ENCODE assay signal across 8 mouse cellular contexts in genomic region chr4:156192421-156193199, GRCm38 (mm10). TPM values are rescaled to one million over a fixed set of nuclear protein-coding genes. Genes with fewer than 3 reads are reported as not detected.
DNase-seq lines count a peak whose midpoint lies in the region; ATAC-seq lines count a peak whose summit lies in the region.

No protein-coding gene starts in this region.

- H3K9me3 ChIP-seq in embryonic facial prominence, embryonic 13.5 days: no peaks in the 10 kb centered on the region
- H3K9me3 ChIP-seq in intestine, embryonic 15.5 days: no peaks in the 10 kb centered on the region

- H3K27ac ChIP-seq in embryonic facial prominence, embryonic 13.5 days: peak overlapping the region; percentile 75
- H3K27ac ChIP-seq in intestine, embryonic 15.5 days: peak overlapping the region; percentile 74

- no peaks in the 10 kb centered on the region for H3K27me3 ChIP-seq in embryonic facial prominence, embryonic 13.5 days
- H3K27me3 ChIP-seq in intestine, embryonic 15.5 days (replicated peaks): no peaks in the 10 kb centered on the region

- ATAC-seq in cerebellum, adult (ENCODE audit: insufficient number of reproducible peaks, low FRiP score, low TSS enrichment): no peak
- ATAC-seq in embryonic facial prominence, embryonic 13.5 days (ENCODE audit: insufficient number of reproducible peaks, insufficient read depth, low FRiP score, low TSS enrichment, low read depth): no peak
- ATAC-seq in intestine, embryonic 15.5 days: peak; percentile 65

- 42% methylated on average over 8 of the region's 8 CpGs for WGBS in embryonic facial prominence, embryonic 13.5 days
- 39% methylated on average over 8 of the region's 8 CpGs for WGBS in intestine, embryonic 15.5 days

- H3K36me3 ChIP-seq in embryonic facial prominence, embryonic 13.5 days: peaks cover 53% of the 10 kb centered on the region
- H3K36me3 ChIP-seq in intestine, embryonic 15.5 days: 0 out of 2 replicates have a peak, but pooled peaks cover 7% of the 10 kb centered on the region

- H3K9ac ChIP-seq in embryonic facial prominence, embryonic 13.5 days: 0 out of 2 replicates have a peak overlapping the region, but pooled peaks have one; percentile 36
- H3K9ac ChIP-seq in intestine, embryonic 15.5 days: no peak overlapping the region

- peak overlapping the region; percentile 96 for H3K4me2 ChIP-seq in embryonic facial prominence, embryonic 13.5 days
- peak overlapping the region; percentile 91 for H3K4me2 ChIP-seq in intestine, embryonic 15.5 days (replicated peaks)

- DNase-seq in cerebellum, postnatal 25 days: peak; percentile 27 to 50
- peak; percentile 88 to 92 for DNase-seq in lung, adult 18-20 months
- DNase-seq in urinary bladder, adult 2 months (ENCODE audit: low spot score): peak; percentile 45
- no peak for DNase-seq in cerebellum, adult 11 months
- no peak for DNase-seq in spleen, postnatal 36 days (ENCODE audit: low spot score in 2 of 2)

- H3K4me1 ChIP-seq in embryonic facial prominence, embryonic 13.5 days: peaks cover 86% of the 10 kb centered on the region
- H3K4me1 ChIP-seq in intestine, embryonic 15.5 days (replicated peaks): peaks cover 66% of the 10 kb centered on the region

- no peak overlapping the region for H3K4me3 ChIP-seq in embryonic facial prominence, embryonic 13.5 days
- H3K4me3 ChIP-seq in intestine, embryonic 15.5 days (replicated peaks): no peak overlapping the region

RNA-seq across cellular contexts. Expression of gene Agrn, which starts 4.7 kb away (rescaled TPM):
- 83.7 and 92.1 TPM in 2 replicates for polyA plus RNA-seq in embryonic facial prominence, embryonic 13.5 days (2015; fragmentation: Nextera tagmentation; extraction: Ambion mirVana)
- 52.1 and 56.5 TPM in 2 replicates for polyA plus RNA-seq in intestine, embryonic 15.5 days (2015; fragmentation: Nextera tagmentation; extraction: Ambion mirVana)
- polyA plus RNA-seq in urinary bladder, adult 2 months (2012; rRNA removed): 124 and 139 TPM in 2 replicates

RNA-seq across cellular contexts. Expression of gene Isg15, which starts 8.0 kb away (rescaled TPM):
- 1.6 and 2.1 TPM in 2 replicates for polyA plus RNA-seq in embryonic facial prominence, embryonic 13.5 days (2015; fragmentation: Nextera tagmentation; extraction: Ambion mirVana)
- polyA plus RNA-seq in intestine, embryonic 15.5 days (2015; fragmentation: Nextera tagmentation; extraction: Ambion mirVana): 1.8 and 2.0 TPM in 2 replicates
- 15.0 and 15.6 TPM in 2 replicates for polyA plus RNA-seq in urinary bladder, adult 2 months (2012; rRNA removed)

RNA-seq across cellular contexts. Expression of gene AW011738, which starts 10.5 kb away (rescaled TPM):
- 2.3 and 2.9 TPM in 2 replicates for polyA plus RNA-seq in embryonic facial prominence, embryonic 13.5 days (2015; fragmentation: Nextera tagmentation; extraction: Ambion mirVana)
- polyA plus RNA-seq in intestine, embryonic 15.5 days (2015; fragmentation: Nextera tagmentation; extraction: Ambion mirVana): 2.1 and 2.2 TPM in 2 replicates
- polyA plus RNA-seq in urinary bladder, adult 2 months (2012; rRNA removed): 3.0 and 3.1 TPM in 2 replicates

RNA-seq across cellular contexts. Expression of gene Perm1, which starts 23.1 kb away (rescaled TPM):
- polyA plus RNA-seq in embryonic facial prominence, embryonic 13.5 days (2015; fragmentation: Nextera tagmentation; extraction: Ambion mirVana): 0.62 and 1.1 TPM in 2 replicates
- 0.40 and 0.51 TPM in 2 replicates for polyA plus RNA-seq in intestine, embryonic 15.5 days (2015; fragmentation: Nextera tagmentation; extraction: Ambion mirVana)
- polyA plus RNA-seq in urinary bladder, adult 2 months (2012; rRNA removed): 0.10 and 0.18 TPM in 2 replicates

RNA-seq across cellular contexts. Expression of gene Plekhn1, which starts 42.0 kb away (rescaled TPM):
- 29.9 and 30.7 TPM in 2 replicates for polyA plus RNA-seq in embryonic facial prominence, embryonic 13.5 days (2015; fragmentation: Nextera tagmentation; extraction: Ambion mirVana)
- polyA plus RNA-seq in intestine, embryonic 15.5 days (2015; fragmentation: Nextera tagmentation; extraction: Ambion mirVana): 12.6 and 14.8 TPM in 2 replicates
- 86.6 and 88.2 TPM in 2 replicates for polyA plus RNA-seq in urinary bladder, adult 2 months (2012; rRNA removed)

Comparison
In these comparisons a context has a peak if more than half of its experiments do, and no peak if none do; other contexts are left out.
1. DNase-seq: peak in cerebellum, postnatal 25 days (2 of 2), lung, adult 18-20 months (2 of 2) and urinary bladder, adult 2 months (single experiment); none in cerebellum, adult 11 months (single experiment) and spleen, postnatal 36 days (0 of 2).